Mouse (Mus musculus) midbrain, embryonic 10.5 days (tissue): ENCODE results near the gene Mrps35. TPM values are rescaled to one million over a fixed set of nuclear protein-coding genes. Genes with fewer than 3 reads are reported as not detected.

ENCODE experiments used
- DNase-seq: peaks from one replicate; pipeline ENCODE4 v3.0.0-alpha.2; 2017; ENCODE audit warnings: low spot score
- H3K27ac ChIP-seq: fragments of 300-500 bp; sonication (generic); replicated peaks from 2 replicates; pipeline ENCODE4 v1.5.1; 2016; ENCODE audit warnings: mild to moderate bottlenecking
- H3K27me3 ChIP-seq: fragments of 300-500 bp; sonication (generic); 2 replicates; pipeline ENCODE4 v1.6.1; 2016; ENCODE audit warnings: low read depth, mild to moderate bottlenecking; ENCODE audit not compliant: poor library complexity, severe bottlenecking
- H3K36me3 ChIP-seq: fragments of 300-500 bp; sonication (generic); 2 replicates; pipeline ENCODE4 v1.6.1; 2016; ENCODE audit warnings: mild to moderate bottlenecking, moderate library complexity
- H3K4me1 ChIP-seq: fragments of 300-500 bp; sonication (generic); 2 replicates; pipeline ENCODE4 v1.6.1; 2016
- H3K4me3 ChIP-seq: fragments of 300-500 bp; sonication (generic); 2 replicates; pipeline ENCODE4 v1.5.1; 2016; ENCODE audit warnings: mild to moderate bottlenecking, moderate library complexity
- H3K9me3 ChIP-seq: fragments of 300-500 bp; sonication (generic); replicated peaks from 2 replicates; pipeline ENCODE4 v1.6.1; 2016; ENCODE audit warnings: mild to moderate bottlenecking
- WGBS: fragments of 180-500 bp; shearing (Covaris S2); methylation state at CpG from one replicate; pipeline ENCODE4 v1.1.7; 2016; 5-methylcytosine and 5-hydroxymethylcytosine counted together
- polyA plus RNA-seq: library from polyadenylated mRNA; unstranded; fragments of >200 nt; fragmentation: Nextera tagmentation; extraction: Ambion mirVana; gene quantifications from 2 replicates; pipeline ENCODE4 v1.2.1, GENCODE M21; 2016

Mrps35 gene
- polyA plus RNA-seq, 1 experiment from 2014 or later, result 109 TPM

DNA sequence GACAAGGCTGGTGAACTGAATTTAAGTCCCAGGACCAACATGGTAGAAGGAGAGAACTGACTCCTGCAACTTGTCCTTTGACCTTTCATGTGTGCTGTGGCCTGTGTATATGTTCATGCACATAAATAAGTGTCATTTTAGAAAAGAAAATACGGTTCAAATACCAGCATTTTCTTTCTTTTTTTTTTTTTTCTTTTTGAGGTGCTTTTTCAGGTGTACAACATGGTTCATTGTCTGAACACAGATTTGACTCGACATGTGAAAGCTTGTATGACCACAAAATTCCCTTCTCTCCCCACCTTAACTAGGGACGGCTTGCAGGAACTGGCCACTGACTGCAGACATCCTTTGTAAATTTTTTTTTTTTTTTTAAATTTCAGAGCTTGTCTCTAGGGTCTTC, 54.4 kb downstream of the Mrps35 start:
- Histone ChIP-seq H3K4me3 (no peak overlapping the region), H3K27ac (no peak overlapping the region), H3K27me3 (no peaks in the 10 kb centered on the region), H3K9me3 (no peaks in the 10 kb centered on the region), H3K36me3 (peaks cover 29% of the 10 kb centered on the region), H3K4me1 (peaks cover 23% of the 10 kb centered on the region)
- DNase-seq, result no peak
- WGBS, result 83% methylated on average over 3 of the region's 3 CpGs

GRCm38 (mm10) chr6:147097346-147097929, 54.9 kb downstream of the Mrps35 start:
- DNase-seq, result no peak
- Histone ChIP-seq H3K36me3 (peaks cover 34% of the 10 kb centered on the region), H3K4me3 (no peak overlapping the region), H3K9me3 (no peaks in the 10 kb centered on the region), H3K27ac (no peak overlapping the region), H3K27me3 (no peaks in the 10 kb centered on the region), H3K4me1 (peaks cover 18% of the 10 kb centered on the region)
- 59% methylated on average over 8 of the region's 8 CpGs for WGBS

GRCm38 (mm10) chr6:147099458-147100277, 57.1 kb downstream of the Mrps35 start:
- no peak for DNase-seq
- Histone ChIP-seq H3K27ac (no peak overlapping the region), H3K27me3 (no peaks in the 10 kb centered on the region), H3K9me3 (no peaks in the 10 kb centered on the region), H3K4me3 (no peak overlapping the region), H3K36me3 (peaks cover 45% of the 10 kb centered on the region), H3K4me1 (peaks cover 2% of the 10 kb centered on the region; the same call in 1 of the 2 replicates)
- 87% methylated on average over 19 of the region's 19 CpGs for WGBS

DNA sequence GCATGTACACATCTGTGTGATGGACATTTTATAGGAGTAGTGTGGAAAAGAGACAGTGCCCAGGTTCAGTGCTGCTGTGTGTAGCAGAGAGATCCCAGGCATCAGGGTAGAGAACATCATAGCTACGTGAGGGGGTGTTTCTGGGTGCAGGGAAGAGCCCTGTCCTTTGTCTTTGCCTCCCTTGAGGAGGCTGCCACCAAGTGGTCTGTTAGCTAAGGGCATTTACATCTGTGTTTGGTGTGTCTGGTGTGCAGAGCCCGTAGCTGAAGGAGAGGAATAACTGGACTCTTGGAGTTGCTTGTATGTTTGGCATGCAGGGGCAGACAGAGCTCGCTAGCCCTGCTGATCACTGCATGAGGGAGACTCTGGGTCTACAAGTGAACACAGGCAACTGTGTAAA, 59.7 kb downstream of the Mrps35 start:
- H3K9me3 ChIP-seq, result no peaks in the 10 kb centered on the region
- H3K4me3 ChIP-seq, result no peak overlapping the region
- H3K27ac ChIP-seq, result no peak overlapping the region
- WGBS, result 86% methylated on average over 3 of the region's 3 CpGs
- peaks cover 50% of the 10 kb centered on the region for H3K36me3 ChIP-seq
- no peak for DNase-seq
- no peaks in the 10 kb centered on the region for H3K27me3 ChIP-seq
- H3K4me1 ChIP-seq, result no peaks in the 10 kb centered on the region

GRCm38 (mm10) chr6:147105529-147105928, 63.0 kb downstream of the Mrps35 start:
- no peak overlapping the region for H3K27ac ChIP-seq
- no peaks in the 10 kb centered on the region for H3K4me1 ChIP-seq
- no peaks in the 10 kb centered on the region for H3K9me3 ChIP-seq
- peaks cover 76% of the 10 kb centered on the region for H3K36me3 ChIP-seq
- no peaks in the 10 kb centered on the region for H3K27me3 ChIP-seq
- no peak overlapping the region for H3K4me3 ChIP-seq
- no peak for DNase-seq
- 97% methylated on average over 1 of the region's 1 CpGs for WGBS

- 90% methylated on average over 6 of the region's 6 CpGs for WGBS
Observed at GRCm38 (mm10) chr6:147106716-147107115, 64.2 kb downstream of the Mrps35 start.

DNA sequence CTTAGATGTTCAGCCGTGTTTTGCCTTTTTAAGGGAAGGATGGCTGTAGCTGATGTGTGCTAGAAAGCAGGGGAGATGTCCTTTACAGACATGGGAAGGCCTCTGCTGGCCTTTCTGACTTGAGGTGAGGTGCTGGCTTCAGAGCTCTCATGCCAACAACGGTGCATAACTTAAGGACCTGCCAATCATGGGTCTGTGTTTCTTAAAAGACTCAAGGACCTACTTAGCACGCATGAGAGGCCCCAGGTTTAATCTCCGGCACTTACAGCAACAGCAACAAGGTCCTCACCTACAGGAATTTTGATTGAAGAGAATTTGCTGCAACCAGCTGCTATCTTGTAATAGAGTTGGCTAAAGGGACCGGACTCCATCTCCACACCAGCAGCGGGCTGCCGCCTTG, 66.7 kb downstream of the Mrps35 start:
- DNase-seq, result no peak
- no peak overlapping the region for H3K4me3 ChIP-seq
- H3K9me3 ChIP-seq, result no peaks in the 10 kb centered on the region
- peaks cover 57% of the 10 kb centered on the region for H3K36me3 ChIP-seq
- no peaks in the 10 kb centered on the region for H3K27me3 ChIP-seq
- no peak overlapping the region for H3K27ac ChIP-seq
- H3K4me1 ChIP-seq, result no peaks in the 10 kb centered on the region
- 92% methylated on average over 7 of the region's 7 CpGs for WGBS

More at GRCm38 (mm10) chr6:147106716-147107115, 64.2 kb downstream of the Mrps35 start:
- Histone ChIP-seq H3K4me3 (no peak overlapping the region), H3K36me3 (peaks cover 79% of the 10 kb centered on the region), H3K27me3 (no peaks in the 10 kb centered on the region), H3K9me3 (no peaks in the 10 kb centered on the region), H3K4me1 (no peaks in the 10 kb centered on the region), H3K27ac (no peak overlapping the region)
- DNase-seq, result no peak

DNA sequence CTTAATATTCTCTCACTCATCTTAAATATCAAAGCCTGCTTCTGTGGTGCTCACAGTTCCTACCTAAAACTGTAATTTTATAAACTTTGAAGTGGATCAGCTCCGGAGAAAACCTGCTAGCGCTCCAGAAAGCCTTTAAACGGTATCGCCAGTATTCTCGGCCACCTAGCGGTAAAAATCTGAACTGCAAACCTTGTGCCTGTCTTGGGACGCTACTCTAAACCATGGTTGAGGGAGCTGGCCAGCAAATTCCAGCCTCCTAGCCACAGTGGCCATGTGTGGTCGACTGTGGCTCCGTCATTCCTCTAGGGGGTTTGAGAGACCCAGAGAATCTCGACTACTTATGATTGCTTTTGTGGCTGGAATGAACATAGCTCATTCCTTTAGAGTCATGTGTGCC, 74.0 kb downstream of the Mrps35 start:
- Histone ChIP-seq H3K27ac (no peak overlapping the region), H3K4me3 (no peak overlapping the region), H3K27me3 (no peaks in the 10 kb centered on the region), H3K36me3 (0 out of 2 replicates have a peak, but pooled peaks cover under 1% of the 10 kb centered on the region), H3K4me1 (0 out of 2 replicates have a peak, but pooled peaks cover 4% of the 10 kb centered on the region), H3K9me3 (no peaks in the 10 kb centered on the region)
- peak; percentile 79 for DNase-seq
- WGBS, result 11% methylated on average over 10 of the region's 10 CpGs

DNA sequence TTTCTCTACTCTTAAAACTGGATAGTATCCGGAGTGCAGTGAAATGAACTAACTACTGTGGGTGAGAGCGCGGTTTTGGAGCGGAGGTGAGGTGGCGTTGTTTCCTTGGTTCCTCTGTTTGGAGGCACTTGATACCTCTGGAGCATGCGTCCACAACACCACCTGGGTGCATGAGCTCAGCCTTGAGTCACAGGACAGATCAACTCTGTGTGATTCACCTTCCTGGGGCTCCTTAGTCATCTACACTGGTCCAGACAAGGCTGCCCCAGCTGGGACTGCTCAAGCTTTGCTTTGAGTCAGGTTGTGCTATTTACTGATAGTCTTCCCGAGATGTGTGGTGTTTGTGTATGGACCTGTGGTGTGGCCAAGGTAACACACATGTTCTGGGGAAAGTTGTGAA, 75.2 kb downstream of the Mrps35 start:
- Histone ChIP-seq H3K9me3 (no peaks in the 10 kb centered on the region), H3K27me3 (no peaks in the 10 kb centered on the region), H3K4me3 (no peak overlapping the region), H3K27ac (no peak overlapping the region), H3K4me1 (0 out of 2 replicates have a peak, but pooled peaks cover 4% of the 10 kb centered on the region), H3K36me3 (no peaks in the 10 kb centered on the region)
- no peak for DNase-seq
- 89% methylated on average over 7 of the region's 7 CpGs for WGBS

DNA sequence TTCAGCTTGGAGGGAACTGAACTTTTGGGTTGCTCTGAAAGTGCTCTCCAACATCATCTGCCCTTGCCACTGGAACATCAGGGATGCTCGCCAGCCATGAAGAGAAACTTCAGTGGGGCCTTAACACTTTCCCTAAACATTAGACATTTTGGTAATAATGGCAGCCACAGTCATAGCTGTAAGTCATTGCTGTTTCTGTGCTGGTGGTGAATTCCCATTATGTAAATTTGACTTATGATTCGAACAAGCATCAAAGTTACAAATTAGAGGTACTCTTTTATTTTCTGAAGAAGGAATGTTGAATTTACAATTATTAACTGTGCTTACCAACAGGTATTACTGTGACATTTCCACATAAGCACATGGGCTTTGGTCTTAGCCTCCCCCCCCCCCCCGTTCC, 75.6 kb downstream of the Mrps35 start:
- H3K36me3 ChIP-seq, result no peaks in the 10 kb centered on the region
- WGBS, result 77% methylated on average over 3 of the region's 3 CpGs
- H3K4me3 ChIP-seq, result no peak overlapping the region
- 0 out of 2 replicates have a peak, but pooled peaks cover 4% of the 10 kb centered on the region for H3K4me1 ChIP-seq
- no peaks in the 10 kb centered on the region for H3K27me3 ChIP-seq
- no peak overlapping the region for H3K27ac ChIP-seq
- DNase-seq, result no peak
- H3K9me3 ChIP-seq, result no peaks in the 10 kb centered on the region

DNA sequence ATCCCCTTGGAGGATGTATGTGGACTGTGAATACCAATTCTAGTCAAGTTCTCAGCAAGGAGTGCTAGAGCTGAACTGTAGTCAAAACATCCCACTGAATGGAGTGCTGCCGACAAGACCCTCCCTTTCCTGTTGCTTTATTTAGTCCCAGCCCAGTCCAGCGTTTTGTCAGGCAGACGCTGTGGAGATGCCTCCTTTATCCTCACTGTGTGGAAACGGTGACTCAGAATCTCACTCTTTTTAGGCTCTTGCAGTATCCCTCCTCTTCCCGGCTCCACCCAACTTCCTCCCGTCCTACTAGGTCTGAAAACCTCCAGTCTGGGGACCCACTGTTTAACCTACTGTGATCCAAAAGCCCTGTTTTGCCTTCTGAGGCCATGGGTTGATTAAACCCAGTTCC, 78.8 kb downstream of the Mrps35 start:
- Histone ChIP-seq H3K9me3 (no peaks in the 10 kb centered on the region), H3K4me3 (no peak overlapping the region), H3K36me3 (no peaks in the 10 kb centered on the region), H3K4me1 (no peaks in the 10 kb centered on the region), H3K27me3 (no peaks in the 10 kb centered on the region), H3K27ac (no peak overlapping the region)
- WGBS, result 65% methylated on average over 6 of the region's 6 CpGs
- no peak for DNase-seq
